Mouse (Mus musculus) adrenal gland, adult 2 months (tissue): ENCODE results near the gene Evpl. TPM values are rescaled to one million over a fixed set of nuclear protein-coding genes. Genes with fewer than 3 reads are reported as not detected.

Experiments used
- polyA plus RNA-seq: library from polyadenylated mRNA; depleted of rRNA; stranded (reverse); fragments of >200 nt; gene quantifications from 2 replicates; pipeline ENCODE4 v1.2.3, GENCODE M21; 2012; rRNA removed
- total RNA-seq, 2 experiments: library from RNA; stranded (reverse); gene quantifications; 2 replicates each; pipeline ENCODE4 v1.2.3; 2021

The Evpl gene
- total and polyA plus RNA-seq, 3 experiments = 0.43 to 1.8 (median 0.49) TPM

Other genes with a start within 250 kb of the Evpl start
- 10 to 100 TPM; 30.6 to 45.6 TPM for gene Galk1, start 225.4 kb downstream of the Evpl start, total RNA-seq
- 68.6 and 71.3 TPM in 2 replicates for gene Galk1, start 225.4 kb downstream of the Evpl start, polyA plus RNA-seq
- 100 to 1,000 TPM; 270 to 363 TPM for gene H3f3b, start 210.1 kb downstream of the Evpl start, total RNA-seq
- gene H3f3b, start 210.1 kb downstream of the Evpl start, polyA plus RNA-seq = 76.2 and 92.7 TPM in 2 replicates
- 10 to 100 TPM; 20.2 to 21.2 TPM for gene Unk, start 207.8 kb downstream of the Evpl start, total RNA-seq
- 46.0 and 58.5 TPM in 2 replicates for gene Unk, start 207.8 kb downstream of the Evpl start, polyA plus RNA-seq
- gene Unc13d, start 160.1 kb downstream of the Evpl start, total RNA-seq = 1 to 10 TPM in 1 of 2 experiments, under 1 TPM in 1; 0.83 to 1.0 TPM
- 2.3 and 3.4 TPM in 2 replicates for gene Unc13d, start 160.1 kb downstream of the Evpl start, polyA plus RNA-seq
- gene Wbp2, start 151.1 kb downstream of the Evpl start, total RNA-seq = 100 to 1,000 TPM; 165 to 185 TPM
- gene Wbp2, start 151.1 kb downstream of the Evpl start, polyA plus RNA-seq = 517 and 528 TPM in 2 replicates
- 10 to 100 TPM; 10.3 to 17.9 TPM for gene Trim47, start 110.9 kb downstream of the Evpl start, total RNA-seq
- 49.1 and 68.9 TPM in 2 replicates for gene Trim47, start 110.9 kb downstream of the Evpl start, polyA plus RNA-seq
- gene Trim65, start 106.9 kb downstream of the Evpl start, total RNA-seq = 10 to 100 TPM in 1 of 2 experiments, 1 to 10 TPM in 1; 9.5 to 11.8 TPM
- 15.9 and 16.0 TPM in 2 replicates for gene Trim65, start 106.9 kb downstream of the Evpl start, polyA plus RNA-seq
- gene Mrpl38, start 99.2 kb downstream of the Evpl start, total RNA-seq = 100 to 1,000 TPM; 102 to 108 TPM
- gene Mrpl38, start 99.2 kb downstream of the Evpl start, polyA plus RNA-seq = 134 and 167 TPM in 2 replicates
- gene Fbf1, start 69.9 kb downstream of the Evpl start, total RNA-seq = 10 to 100 TPM; 30.4 to 37.8 TPM
- gene Fbf1, start 69.9 kb downstream of the Evpl start, polyA plus RNA-seq = 19.5 and 21.4 TPM in 2 replicates
- gene Ten1, start 39.2 kb downstream of the Evpl start, total RNA-seq = 10 to 100 TPM; 24.7 to 27.3 TPM
- gene Ten1, start 39.2 kb downstream of the Evpl start, polyA plus RNA-seq = 15.0 and 16.2 TPM in 2 replicates
- 100 to 1,000 TPM; 225 TPM for gene Acox1, start 39.0 kb downstream of the Evpl start, total RNA-seq
- gene Acox1, start 39.0 kb downstream of the Evpl start, polyA plus RNA-seq = 64.1 and 67.5 TPM in 2 replicates
- 10 to 100 TPM; 70.0 to 77.0 TPM for gene Srp68, start 36.1 kb upstream of the Evpl start, total RNA-seq
- 21.4 and 27.6 TPM in 2 replicates for gene Srp68, start 36.1 kb upstream of the Evpl start, polyA plus RNA-seq
- under 1 TPM in 1 of 2 experiments, not detected in 1; 0.24 TPM for gene Galr2, start 42.9 kb upstream of the Evpl start, total RNA-seq
- 0.90 and 1.1 TPM in 2 replicates for gene Galr2, start 42.9 kb upstream of the Evpl start, polyA plus RNA-seq
- 10 to 100 TPM; 64.9 to 67.6 TPM for gene Exoc7, start 69.2 kb upstream of the Evpl start, total RNA-seq
- gene Exoc7, start 69.2 kb upstream of the Evpl start, polyA plus RNA-seq = 21.8 and 26.7 TPM in 2 replicates
- gene Foxj1, start 97.3 kb upstream of the Evpl start, total RNA-seq = under 1 TPM in 1 of 2 experiments, not detected in 1; 0.14 TPM
- 0.19 and 0.26 TPM in 2 replicates for gene Foxj1, start 97.3 kb upstream of the Evpl start, polyA plus RNA-seq
- 1 to 10 TPM; 6.8 to 7.2 TPM for gene Rnf157, start 175.0 kb upstream of the Evpl start, total RNA-seq
- 4.6 and 5.5 TPM in 2 replicates for gene Rnf157, start 175.0 kb upstream of the Evpl start, polyA plus RNA-seq
- 10 to 100 TPM; 16.3 to 35.2 TPM for gene Ubald2, start 196.0 kb upstream of the Evpl start, total RNA-seq
- gene Ubald2, start 196.0 kb upstream of the Evpl start, polyA plus RNA-seq = 119 and 158 TPM in 2 replicates
- not detected for gene Qrich2, start 228.2 kb upstream of the Evpl start, total RNA-seq
- gene Qrich2, start 228.2 kb upstream of the Evpl start, polyA plus RNA-seq = 0.06 TPM in 1 of 2 replicates, not detected in the other